Mouse (Mus musculus) limb, embryonic 10.5 days (tissue): ENCODE results near the gene Entpd1. TPM values are rescaled to one million over a fixed set of nuclear protein-coding genes. Genes with fewer than 3 reads are reported as not detected.

ENCODE experiments used
- DNase-seq: peaks from one replicate; pipeline ENCODE4 v3.0.0-alpha.2; 2017; ENCODE audit warnings: low spot score
- H3K27ac ChIP-seq: fragments of 300-500 bp; sonication (generic); 2 replicates; pipeline ENCODE4 v1.5.1; 2016; ENCODE audit warnings: mild to moderate bottlenecking
- H3K27me3 ChIP-seq: fragments of 300-500 bp; sonication (generic); 2 replicates; pipeline ENCODE4 v1.6.1; 2016; ENCODE audit warnings: low read depth, mild to moderate bottlenecking; ENCODE audit not compliant: poor library complexity, severe bottlenecking
- H3K36me3 ChIP-seq: fragments of 300-500 bp; sonication (generic); 2 replicates; pipeline ENCODE4 v1.6.1; 2016; ENCODE audit warnings: mild to moderate bottlenecking, moderate library complexity
- H3K4me1 ChIP-seq: fragments of 300-500 bp; sonication (generic); 2 replicates; pipeline ENCODE4 v1.6.1; 2016
- H3K4me3 ChIP-seq: fragments of 300-500 bp; sonication (generic); 2 replicates; pipeline ENCODE4 v1.5.1; 2016; ENCODE audit warnings: mild to moderate bottlenecking, moderate library complexity
- H3K9me3 ChIP-seq: fragments of 300-500 bp; sonication (generic); replicated peaks from 2 replicates; pipeline ENCODE4 v1.6.1; 2016; ENCODE audit warnings: mild to moderate bottlenecking
- WGBS: fragments of 180-500 bp; shearing (Covaris S2); methylation state at CpG from one replicate; pipeline ENCODE4 v1.1.7; 2016; 5-methylcytosine and 5-hydroxymethylcytosine counted together
- polyA plus RNA-seq: library from polyadenylated mRNA; unstranded; fragments of >200 nt; fragmentation: Nextera tagmentation; extraction: Ambion mirVana; gene quantifications from 2 replicates; pipeline ENCODE4 v1.2.1, GENCODE M21; 2016

Gene Entpd1
- polyA plus RNA-seq, 1 experiment from 2014 or later: 3.9 TPM

GRCm38 (mm10) chr19:40632668-40633067, 20.5 kb downstream of the Entpd1 start:
- H3K9me3 ChIP-seq: no peaks in the 10 kb centered on the region
- DNase-seq: no peak
- no peak overlapping the region for H3K4me3 ChIP-seq
- H3K4me1 ChIP-seq: no peaks in the 10 kb centered on the region
- 85% methylated on average over 5 of the region's 5 CpGs for WGBS
- no peaks in the 10 kb centered on the region for H3K36me3 ChIP-seq
- H3K27me3 ChIP-seq: no peaks in the 10 kb centered on the region
- H3K27ac ChIP-seq: no peak overlapping the region

GRCm38 (mm10) chr19:40633144-40633543, 21.0 kb downstream of the Entpd1 start:
- no peak for DNase-seq
- Histone ChIP-seq H3K27ac (no peak overlapping the region), H3K9me3 (no peaks in the 10 kb centered on the region), H3K4me1 (no peaks in the 10 kb centered on the region), H3K27me3 (no peaks in the 10 kb centered on the region), H3K4me3 (no peak overlapping the region), H3K36me3 (no peaks in the 10 kb centered on the region)
- 89% methylated on average over 1 of the region's 1 CpGs for WGBS

GRCm38 (mm10) chr19:40637091-40637490, 24.9 kb downstream of the Entpd1 start:
- 48% methylated on average over 4 of the region's 4 CpGs for WGBS
- Histone ChIP-seq H3K27me3 (no peaks in the 10 kb centered on the region), H3K4me1 (no peaks in the 10 kb centered on the region), H3K36me3 (no peaks in the 10 kb centered on the region), H3K27ac (no peak overlapping the region), H3K4me3 (no peak overlapping the region), H3K9me3 (no peaks in the 10 kb centered on the region)
- DNase-seq: no peak

GRCm38 (mm10) chr19:40637601-40638000, 25.4 kb downstream of the Entpd1 start:
- H3K36me3 ChIP-seq: no peaks in the 10 kb centered on the region
- H3K9me3 ChIP-seq: no peaks in the 10 kb centered on the region
- 83% methylated on average over 7 of the region's 7 CpGs for WGBS
- no peak for DNase-seq
- no peaks in the 10 kb centered on the region for H3K27me3 ChIP-seq
- H3K27ac ChIP-seq: no peak overlapping the region
- no peaks in the 10 kb centered on the region for H3K4me1 ChIP-seq
- no peak overlapping the region for H3K4me3 ChIP-seq

- Histone ChIP-seq H3K9me3 (no peaks in the 10 kb centered on the region), H3K4me3 (no peak overlapping the region), H3K27ac (no peak overlapping the region), H3K27me3 (no peaks in the 10 kb centered on the region), H3K4me1 (no peaks in the 10 kb centered on the region), H3K36me3 (no peaks in the 10 kb centered on the region)
- no peak for DNase-seq
- 92% methylated on average over 5 of the region's 5 CpGs for WGBS
Observed at GRCm38 (mm10) chr19:40638582-40638981, 26.4 kb downstream of the Entpd1 start.

GRCm38 (mm10) chr19:40639729-40640304, 27.7 kb downstream of the Entpd1 start:
- Histone ChIP-seq H3K9me3 (no peaks in the 10 kb centered on the region), H3K4me3 (no peak overlapping the region), H3K27ac (no peak overlapping the region), H3K4me1 (no peaks in the 10 kb centered on the region), H3K36me3 (no peaks in the 10 kb centered on the region), H3K27me3 (no peaks in the 10 kb centered on the region)
- DNase-seq: no peak
- WGBS: 86% methylated on average over 11 of the region's 11 CpGs

- H3K36me3 ChIP-seq: no peaks in the 10 kb centered on the region
- no peak overlapping the region for H3K27ac ChIP-seq
- no peaks in the 10 kb centered on the region for H3K27me3 ChIP-seq
- H3K9me3 ChIP-seq: no peaks in the 10 kb centered on the region
- no peak for DNase-seq
- WGBS: 90% methylated on average over 2 of the region's 2 CpGs
- no peak overlapping the region for H3K4me3 ChIP-seq
- H3K4me1 ChIP-seq: no peaks in the 10 kb centered on the region
Observed at GRCm38 (mm10) chr19:40640799-40641198, 28.6 kb downstream of the Entpd1 start.

GRCm38 (mm10) chr19:40643846-40644245, 31.7 kb downstream of the Entpd1 start:
- no peak for DNase-seq
- Histone ChIP-seq H3K27ac (no peak overlapping the region), H3K27me3 (no peaks in the 10 kb centered on the region), H3K4me3 (no peak overlapping the region), H3K4me1 (peaks cover 12% of the 10 kb centered on the region), H3K36me3 (no peaks in the 10 kb centered on the region), H3K9me3 (no peaks in the 10 kb centered on the region)
- WGBS: 89% methylated on average over 1 of the region's 1 CpGs

GRCm38 (mm10) chr19:40646379-40646778, 34.2 kb downstream of the Entpd1 start:
- Histone ChIP-seq H3K9me3 (no peaks in the 10 kb centered on the region), H3K4me1 (peaks cover 12% of the 10 kb centered on the region), H3K36me3 (no peaks in the 10 kb centered on the region), H3K27ac (no peak overlapping the region), H3K4me3 (no peak overlapping the region), H3K27me3 (no peaks in the 10 kb centered on the region)
- DNase-seq: no peak
- 29% methylated on average over 6 of the region's 6 CpGs for WGBS

- 70% methylated on average over 9 of the region's 9 CpGs for WGBS
- no peak overlapping the region for H3K27ac ChIP-seq
- no peak for DNase-seq
Observed at GRCm38 (mm10) chr19:40647319-40648158, 35.4 kb downstream of the Entpd1 start.

GRCm38 (mm10) chr19:40650090-40650489, 37.9 kb downstream of the Entpd1 start:
- WGBS: 76% methylated on average over 5 of the region's 5 CpGs
- Histone ChIP-seq H3K36me3 (no peaks in the 10 kb centered on the region), H3K27ac (no peak overlapping the region), H3K27me3 (no peaks in the 10 kb centered on the region), H3K9me3 (no peaks in the 10 kb centered on the region), H3K4me1 (peaks cover 12% of the 10 kb centered on the region), H3K4me3 (no peak overlapping the region)
- DNase-seq: no peak

More at GRCm38 (mm10) chr19:40647319-40648158, 35.4 kb downstream of the Entpd1 start:
- no peaks in the 10 kb centered on the region for H3K9me3 ChIP-seq
- H3K4me1 ChIP-seq: peaks cover 12% of the 10 kb centered on the region
- no peaks in the 10 kb centered on the region for H3K27me3 ChIP-seq
- no peaks in the 10 kb centered on the region for H3K36me3 ChIP-seq
- H3K4me3 ChIP-seq: no peak overlapping the region

GRCm38 (mm10) chr19:40656207-40656606, 44.0 kb downstream of the Entpd1 start:
- H3K27me3 ChIP-seq: peaks cover 11% of the 10 kb centered on the region; the same call in 1 of the 2 replicates
- WGBS: 88% methylated on average over 5 of the region's 5 CpGs
- no peak overlapping the region for H3K4me3 ChIP-seq
- no peaks in the 10 kb centered on the region for H3K36me3 ChIP-seq
- peaks cover 15% of the 10 kb centered on the region for H3K4me1 ChIP-seq
- no peak for DNase-seq
- H3K9me3 ChIP-seq: no peaks in the 10 kb centered on the region
- H3K27ac ChIP-seq: no peak overlapping the region

GRCm38 (mm10) chr19:40658281-40658680, 46.1 kb downstream of the Entpd1 start:
- H3K4me1 ChIP-seq: peaks cover 21% of the 10 kb centered on the region
- H3K27ac ChIP-seq: no peak overlapping the region
- H3K36me3 ChIP-seq: no peaks in the 10 kb centered on the region
- H3K27me3 ChIP-seq: peaks cover 14% of the 10 kb centered on the region; the same call in 1 of the 2 replicates
- H3K9me3 ChIP-seq: no peaks in the 10 kb centered on the region
- H3K4me3 ChIP-seq: no peak overlapping the region
- no peak for DNase-seq
- 75% methylated on average over 6 of the region's 6 CpGs for WGBS
